Mouse (Mus musculus) gastrocnemius, postnatal 36 days (tissue): ENCODE data around the gene Spag7. TPM values are rescaled to one million over a fixed set of nuclear protein-coding genes. Genes with fewer than 3 reads are reported as not detected.

Source experiments
- DNase-seq, 2 experiments: peaks; one replicate each; pipeline ENCODE4 v3.0.0; 2022
- intact Hi-C: fragments of 180-260 bp; cut with DNase I; formaldehyde crosslinking; loops from one replicate; pipeline ENCODE4 v1.15.1; 2025
- microRNA-seq, 2 experiments: library from miRNA; unstranded; fragments of <30 nt; microRNA quantifications; one replicate each; pipeline ENCODE4 v1.2.0; 2021
- total RNA-seq, 2 experiments: library from RNA; stranded (reverse); gene quantifications; 2 replicates each; pipeline ENCODE4 v1.2.3; 2021

The Spag7 gene
- total RNA-seq, 2 experiments from 2014 or later: 78.9 to 81.6 TPM

DNA sequence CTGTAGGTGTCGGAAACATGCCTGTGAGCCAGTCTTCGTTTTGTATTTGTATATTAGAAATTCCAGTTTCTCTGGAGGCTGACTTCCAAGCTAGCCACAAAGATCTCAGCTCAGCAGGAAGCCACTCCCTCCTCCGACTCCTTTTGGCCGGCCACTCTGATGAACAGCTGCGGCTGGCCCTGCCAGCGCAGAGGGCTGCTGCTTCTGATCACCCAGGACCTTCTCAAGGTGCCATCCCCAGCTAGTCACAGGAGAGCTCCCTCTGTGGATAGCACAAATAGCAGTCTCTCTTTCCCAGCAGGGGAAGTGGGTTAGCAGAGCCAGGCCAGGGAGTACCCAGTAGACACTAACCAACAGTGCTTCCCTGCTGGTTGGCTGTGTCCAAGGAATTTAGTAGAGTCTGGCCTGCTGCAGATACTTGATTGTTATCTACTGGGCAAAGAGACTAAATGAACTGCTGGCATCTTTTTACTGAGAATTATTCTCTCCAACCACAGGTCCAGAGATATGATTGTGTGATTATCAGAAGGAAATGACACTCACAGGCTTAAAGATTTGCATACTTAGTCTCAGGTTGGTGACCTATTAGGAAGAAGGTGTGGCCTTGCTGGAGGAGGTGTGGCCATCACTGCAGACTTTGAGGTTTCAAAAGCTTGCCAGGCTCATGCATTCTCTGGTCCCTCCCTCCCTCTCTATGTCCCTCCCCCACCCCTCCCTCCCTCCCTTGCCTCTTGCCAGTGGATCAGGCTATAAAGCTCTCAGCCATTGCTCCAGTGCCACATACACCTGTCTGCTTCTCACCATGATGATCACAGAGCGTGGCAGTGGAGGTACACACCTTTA, 47.0 kb downstream of the Spag7 start:
- no peak for DNase-seq
- intact Hi-C loops: no loop called here

DNA sequence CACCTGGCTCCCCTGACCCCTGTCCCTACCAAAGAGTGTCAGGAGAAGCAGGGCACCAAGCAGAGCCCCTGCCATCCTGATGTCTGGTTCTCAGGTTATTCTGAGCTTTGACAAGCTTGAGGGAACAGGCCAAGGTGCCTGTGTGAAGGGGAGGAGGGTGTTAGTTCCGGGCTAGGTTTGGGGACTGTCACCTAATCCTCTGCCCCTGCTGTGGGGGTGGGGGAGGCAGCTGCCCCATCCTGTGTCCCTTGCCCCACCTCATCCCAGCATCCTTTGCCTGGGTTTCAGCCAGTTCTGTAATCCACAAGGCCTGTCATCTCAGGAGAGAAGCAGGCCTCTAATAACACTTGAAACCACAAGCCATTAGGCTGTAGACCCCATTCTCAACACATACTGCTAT, 50.1 kb downstream of the Spag7 start, which contains the start of gene Chrne:
TSS of gene Chrne (minus strand) at position 116 of the 400 bp plus-strand sequence.
- peak in 1 of 2 experiments; percentile 28 for DNase-seq
- intact Hi-C loops: no loop called here

DNA sequence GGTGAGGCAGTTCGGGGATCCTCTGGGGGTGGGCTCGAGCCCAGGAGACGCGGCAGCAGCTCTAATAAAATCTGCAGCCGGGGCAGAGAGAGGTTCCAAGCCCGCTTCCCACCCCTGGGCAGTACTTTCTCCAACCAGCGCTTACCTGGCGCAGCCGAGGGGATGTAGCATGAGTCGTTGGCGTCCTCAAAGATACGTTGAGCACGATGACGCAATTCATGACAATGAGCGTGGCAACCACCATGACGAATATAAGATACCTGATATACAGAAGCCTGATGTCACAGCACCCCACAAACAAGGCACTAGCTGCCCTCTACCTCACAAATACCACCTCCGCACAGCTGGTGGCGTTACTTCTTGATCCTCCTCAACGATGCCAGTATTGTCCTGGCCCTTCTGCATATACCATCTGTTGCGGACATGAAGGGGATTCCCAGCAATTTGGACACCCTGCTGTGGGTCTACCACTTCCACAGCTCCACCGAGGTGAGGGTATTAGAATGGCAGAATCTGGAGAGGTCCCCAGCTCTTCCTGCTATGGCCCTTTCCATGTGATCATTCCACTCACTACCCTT, 53.6 kb downstream of the Spag7 start, which contains the start of gene 4930544D05Rik:
TSS of gene 4930544D05Rik (plus strand) at position 333 of the 578 bp plus-strand sequence.
- DNase-seq: no peak
- intact Hi-C loops: no loop called here

DNA sequence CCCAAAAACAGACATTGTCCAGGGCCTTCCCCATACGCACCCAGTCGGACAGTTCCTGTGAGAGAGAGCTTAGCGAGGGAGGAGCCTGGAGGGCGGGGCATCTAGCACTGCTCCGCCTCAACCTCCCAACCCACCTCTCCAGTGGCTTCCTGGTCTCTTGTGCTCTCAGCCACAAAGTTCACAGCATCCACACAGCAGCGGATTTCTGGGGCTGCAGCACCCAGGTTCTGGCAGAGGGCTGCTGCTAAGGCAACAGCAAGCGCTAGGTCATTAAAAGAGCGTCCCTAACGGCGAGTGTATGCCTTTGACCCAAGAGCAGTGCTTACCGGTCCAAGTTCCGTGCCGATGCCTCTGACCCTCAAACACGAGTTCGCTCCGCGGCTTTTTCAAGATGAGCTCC, 54.1 kb downstream of the Spag7 start:
- intact Hi-C loops: no loop called here
- peak; percentile 49 to 50 for DNase-seq

Small RNA genes within 50 kb of the gene (microRNA-seq; reads per million reads assigned to microRNA genes)
- 0 reads per million in 2 experiments for gene Mir6925

Other genes starting within 250 kb of the Spag7 start
- 1 to 10 TPM; 6.2 to 8.1 TPM for gene Arrb2, start 236.8 kb downstream of the Spag7 start, total RNA-seq
- 1 to 10 TPM; 4.2 to 6.8 TPM for gene Med11, start 217.5 kb downstream of the Spag7 start, total RNA-seq
- under 1 TPM; 0.10 to 0.61 TPM for gene Zmynd15, start 210.0 kb downstream of the Spag7 start, total RNA-seq
- 1 to 10 TPM; 1.4 to 1.5 TPM for gene Cxcl16, start 209.4 kb downstream of the Spag7 start, total RNA-seq
- not detected for gene Tm4sf5, start 164.2 kb downstream of the Spag7 start, total RNA-seq
- gene Vmo1, start 154.8 kb downstream of the Spag7 start, total RNA-seq: not detected
- gene Gltpd2, start 150.2 kb downstream of the Spag7 start, total RNA-seq: not detected
- 100 to 1,000 TPM; 242 TPM for gene Psmb6, start 144.0 kb downstream of the Spag7 start, total RNA-seq
- not detected for gene Gm40193, start 136.5 kb downstream of the Spag7 start, total RNA-seq
- 10 to 100 TPM; 15.0 to 17.2 TPM for gene Pld2, start 129.4 kb downstream of the Spag7 start, total RNA-seq
- gene Mink1, start 106.5 kb downstream of the Spag7 start, total RNA-seq: 10 to 100 TPM; 28.0 to 31.1 TPM
- not detected for gene 4930544D05Rik, start 53.6 kb downstream of the Spag7 start, total RNA-seq
- gene Chrne, start 50.2 kb downstream of the Spag7 start, total RNA-seq: 10 to 100 TPM; 18.0 to 28.1 TPM
- not detected for gene Gp1ba, start 30.3 kb downstream of the Spag7 start, total RNA-seq
- 10 to 100 TPM; 27.3 to 33.8 TPM for gene Rnf167, start 22.2 kb downstream of the Spag7 start, total RNA-seq
- 100 to 1,000 TPM; 308 to 309 TPM for gene Slc25a11, start 21.9 kb downstream of the Spag7 start, total RNA-seq
- 100 to 1,000 TPM; 288 to 339 TPM for gene Pfn1, start 14.8 kb downstream of the Spag7 start, total RNA-seq
- gene Eno3, start 12.2 kb downstream of the Spag7 start, total RNA-seq: 1,000 to 10,000 TPM; 8,161 to 9,332 TPM
- 10 to 100 TPM; 36.8 to 38.8 TPM for gene Camta2, start 18.7 kb upstream of the Spag7 start, total RNA-seq
- 1 to 10 TPM; 3.7 to 4.5 TPM for gene Inca1, start 30.7 kb upstream of the Spag7 start, total RNA-seq
- gene Kif1c, start 31.1 kb upstream of the Spag7 start, total RNA-seq: 100 to 1,000 TPM; 460 to 537 TPM
- gene Zfp3, start 94.8 kb upstream of the Spag7 start, total RNA-seq: 10 to 100 TPM in 1 of 2 experiments, 1 to 10 TPM in 1; 7.4 to 11.4 TPM
- not detected for gene Scimp, start 143.2 kb upstream of the Spag7 start, total RNA-seq
- 10 to 100 TPM; 27.0 to 31.3 TPM for gene Rabep1, start 175.4 kb upstream of the Spag7 start, total RNA-seq